Comparison of ENCODE assay signal across 15 mouse cellular contexts in genomic region chr9:80084429-80085092, GRCm38 (mm10). TPM values are rescaled to one million over a fixed set of nuclear protein-coding genes. Genes with fewer than 3 reads are reported as not detected.
DNase-seq lines count a peak whose midpoint lies in the region; ATAC-seq and TF ChIP-seq lines count a peak whose summit lies in the region.
"Had no signal": no experiment of that assay in that cellular context is flagged by ENCODE, and none has a peak within 500 bp of the region (broad histone marks: within the 10 kb centered on the region; RNA-seq: fewer than 3 reads in every experiment).

No protein-coding gene starts in this region.

- no peak overlapping the region for H3K4me3 ChIP-seq in gastrocnemius, adult 2 months
- H3K4me3 ChIP-seq in liver, postnatal 0 days (ENCODE audit: low read depth, low read length) = no peak overlapping the region
- no peak overlapping the region for H3K4me3 ChIP-seq in hindbrain, postnatal 0 days (ENCODE audit: low read length)
- H3K4me3 ChIP-seq: embryonic facial prominence, embryonic 13.5 days; myocyte had no signal

- H3K4me2 ChIP-seq in liver, postnatal 0 days (ENCODE audit: low read depth, low read length) = no peak overlapping the region
- no peak overlapping the region for H3K4me2 ChIP-seq in hindbrain, postnatal 0 days (ENCODE audit: low read depth, low read length)
- H3K4me2 ChIP-seq: embryonic facial prominence, embryonic 13.5 days had no signal

- no peaks in the 10 kb centered on the region for H3K36me3 ChIP-seq in liver, postnatal 0 days (replicated peaks; ENCODE audit: insufficient read depth, low read length)
- no peaks in the 10 kb centered on the region for H3K36me3 ChIP-seq in hindbrain, postnatal 0 days (ENCODE audit: insufficient read depth, low read length)

- no peak for DNase-seq in gastrocnemius, adult 2 months
- no peak for DNase-seq in gastrocnemius, postnatal 4 days (ENCODE audit: low spot score in 2 of 2)
- DNase-seq in liver, postnatal 0 days = no peak
- DNase-seq in liver = no peak
- DNase-seq in hindbrain, postnatal 0 days (ENCODE audit: low spot score) = no peak
- DNase-seq in kidney, postnatal 25 days = peak; percentile 65 to 72
- DNase-seq in adrenal gland, adult 18-20 months (ENCODE audit: low spot score in 2 of 2) = no peak
- DNase-seq in cerebellum, adult 11 months = no peak
- DNase-seq: adrenal gland, adult 2 months; cerebellum, adult 18-20 months; gastrocnemius, postnatal 10 days; lung, postnatal 36 days; right cerebral cortex, postnatal 14 days had no signal

- ATAC-seq in liver, postnatal 0 days = no peak
- ATAC-seq in hindbrain, postnatal 0 days = 0 out of 2 replicates have a peak, but pooled peaks have one; percentile 38

- H3K27ac ChIP-seq in gastrocnemius, adult 2 months = peak overlapping the region; percentile 28; the same call in 1 of the 2 replicates
- H3K27ac ChIP-seq in liver, postnatal 0 days (ENCODE audit: low read depth) = peak overlapping the region; percentile 11; the same call in 1 of the 2 replicates
- H3K27ac ChIP-seq in hindbrain, postnatal 0 days = no peak overlapping the region

- no peak overlapping the region for H3K9ac ChIP-seq in liver, postnatal 0 days (replicated peaks)
- no peak overlapping the region for H3K9ac ChIP-seq in hindbrain, postnatal 0 days (replicated peaks; ENCODE audit: low read length)
- H3K9ac ChIP-seq: embryonic facial prominence, embryonic 13.5 days had no signal

- no peaks in the 10 kb centered on the region for H3K9me3 ChIP-seq in liver, postnatal 0 days (ENCODE audit: low read length)
- H3K9me3 ChIP-seq in hindbrain, postnatal 0 days (ENCODE audit: low read length) = no peaks in the 10 kb centered on the region
- H3K9me3 ChIP-seq: embryonic facial prominence, embryonic 13.5 days had no signal

- H3K27me3 ChIP-seq in liver, postnatal 0 days (ENCODE audit: insufficient read depth, low read length) = no peaks in the 10 kb centered on the region
- no peaks in the 10 kb centered on the region for H3K27me3 ChIP-seq in hindbrain, postnatal 0 days (ENCODE audit: insufficient read depth, low read length)
- H3K27me3 ChIP-seq: embryonic facial prominence, embryonic 13.5 days had no signal

- no peak for TF ChIP-seq CTCF in gastrocnemius, adult 2 months (IDR thresholded peaks at IDR 0.05)
- TF ChIP-seq CTCF in liver, postnatal 0 days (IDR thresholded peaks at IDR 0.05; ENCODE audit: low read depth) = no peak
- no peak for TF ChIP-seq CTCF in hindbrain, postnatal 0 days (IDR thresholded peaks at IDR 0.05; ENCODE audit: low read depth)

- peaks cover 30% of the 10 kb centered on the region for H3K4me1 ChIP-seq in liver, postnatal 0 days (ENCODE audit: insufficient read depth)
- H3K4me1 ChIP-seq in hindbrain, postnatal 0 days (ENCODE audit: insufficient read depth, low read length) = no peaks in the 10 kb centered on the region

- TF ChIP-seq EP300 in liver, postnatal 0 days (IDR thresholded peaks at IDR 0.05; ENCODE audit: low read depth) = no peak

- intact Hi-C loops in gastrocnemius, adult 2 months (cut with DNase I) = no loop called here

- 62% methylated on average over 10 of the region's 10 CpGs for WGBS in liver, postnatal 0 days (ENCODE audit: insufficient replicate concordance)
- 33% methylated on average over 10 of the region's 10 CpGs for WGBS in hindbrain, postnatal 0 days

RNA-seq across cellular contexts. Expression of gene Senp6, which starts 17.9 kb away (rescaled TPM):
- 10 to 100 TPM; 56.5 to 58.7 TPM for total RNA-seq in gastrocnemius, adult 2 months (2021)
- 100 to 1,000 TPM in 1 of 2 experiments, 10 to 100 TPM in 1; 92.6 to 103 TPM for total RNA-seq in gastrocnemius, postnatal 4 days (2021)
- 15.7 and 16.2 TPM in 2 replicates for polyA plus RNA-seq in liver, postnatal 0 days (2015; fragmentation: Nextera tagmentation; extraction: Ambion mirVana)
- total RNA-seq in hindbrain, postnatal 0 days (2014; rRNA removed) = 47.9 and 56.3 TPM in 2 replicates
- polyA plus RNA-seq in hindbrain, postnatal 0 days (2015; fragmentation: Nextera tagmentation; extraction: Ambion mirVana) = 42.0 and 42.5 TPM in 2 replicates
- total RNA-seq in adrenal gland, adult 18-20 months (2021) = 100 to 1,000 TPM in 1 of 2 experiments, 10 to 100 TPM in 1; 99.2 to 111 TPM

Comparison
In these comparisons a context has a peak if more than half of its experiments do, and no peak if none do; other contexts are left out.
1. DNase-seq: peak in kidney, postnatal 25 days (2 of 2); none in gastrocnemius, adult 2 months (single experiment), gastrocnemius, postnatal 4 days (0 of 2), liver, postnatal 0 days (single experiment), liver (single experiment), hindbrain, postnatal 0 days (single experiment), adrenal gland, adult 18-20 months (0 of 2) and cerebellum, adult 11 months (single experiment).